Mouse (Mus musculus) embryo, embryonic 10.5 days (tissue): Measurements from ENCODE around the gene Vmn1r201.

Source experiments
- DNase-seq: peaks from one replicate; pipeline ENCODE4 v3.0.0-alpha.2; 2015; ENCODE audit warnings: low spot score

The Vmn1r201 gene

GRCm38 (mm10) chr13:22471623-22472022 lies at the start of gene Vmn1r201:
Gene Vmn1r201 (plus strand): TSS chr13:22471923.
- no peak for DNase-seq

DNA sequence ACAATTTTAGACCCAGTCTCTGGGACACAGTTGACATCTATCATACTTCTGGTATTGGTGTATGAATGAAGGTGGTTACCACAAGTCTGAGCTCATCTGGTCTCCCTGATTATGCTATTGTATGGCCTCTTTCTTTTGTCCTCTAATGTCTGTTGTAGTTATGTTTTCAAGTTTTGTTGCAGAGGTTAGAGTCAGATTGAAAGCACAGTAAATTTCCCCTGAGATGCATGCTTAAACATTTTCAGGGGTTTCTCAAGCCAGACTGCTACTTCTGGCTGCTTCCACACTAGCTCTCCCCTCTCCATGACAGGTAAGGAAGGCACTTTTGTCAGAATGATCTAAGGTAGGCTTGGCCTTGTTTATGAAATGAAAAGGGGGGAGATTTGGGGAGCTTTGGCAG lies 16.6 kb upstream of the Vmn1r201 start:
- no peak for DNase-seq

GRCm38 (mm10) chr13:22502431-22502830 lies 30.7 kb downstream of the Vmn1r201 start:
- no peak for DNase-seq

DNA sequence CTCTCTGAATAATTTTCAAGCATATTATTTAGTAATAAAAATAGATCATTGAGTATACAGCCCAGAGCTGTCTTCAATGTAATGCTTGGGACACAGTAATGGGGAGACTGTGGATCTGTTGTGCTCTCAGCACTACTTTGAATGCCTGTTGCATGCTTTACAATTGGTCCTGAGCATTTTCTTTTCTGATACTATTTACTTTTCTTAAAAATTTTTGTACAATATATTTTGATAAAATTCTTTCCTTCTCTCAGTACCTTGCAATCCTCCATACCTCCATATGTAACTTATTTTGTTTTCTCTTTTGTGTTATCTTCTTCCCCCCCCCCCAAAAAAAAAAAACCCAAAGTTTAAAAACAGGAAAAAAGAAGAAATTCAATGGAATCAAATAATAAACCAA lies 33.6 kb downstream of the Vmn1r201 start, which contains the start of gene Vmn1r202:
Gene Vmn1r202 (minus strand): TSS at position 101 of the 400 bp plus-strand sequence.
- DNase-seq, result no peak

- no peak for DNase-seq
Observed at GRCm38 (mm10) chr13:22517814-22518213, 46.1 kb downstream of the Vmn1r201 start, which contains the start of gene Vmn1r203. Gene Vmn1r203 (plus strand): TSS chr13:22518114.
